Mouse (Mus musculus) MEL (cell line): ENCODE data around the gene Zfp54.
"Not testable (repeated sequence)": the region's sequence is repeated elsewhere in the genome, so short reads cannot be mapped to it uniquely, and the experiment has no call there.

ENCODE experiments used
- CTCF ChIP-seq, 3 experiments: IDR thresholded peaks in 2 of 3; conservative IDR thresholded peaks in 1 of 3; 2 replicates each; pipeline ENCODE4 v1.5.1; 2011 to 2012; ENCODE audit warnings: low read length in 3 of 3, low read depth in 2 of 3, mild to moderate bottlenecking in 2 of 3, improper control_type of control experiment in 1 of 3, inconsistent platforms in 1 of 3, mixed read lengths in 1 of 3, moderate library complexity in 1 of 3; ENCODE audit not compliant: control insufficient read depth in 1 of 3, insufficient read depth in 1 of 3, poor library complexity in 1 of 3, severe bottlenecking in 1 of 3
- E2F4 ChIP-seq: IDR thresholded peaks from 2 replicates; pipeline ENCODE4 v1.6.1; 2011; ENCODE audit warnings: low read depth, low read length, improper control_type of control experiment, borderline replicate concordance
- MAX ChIP-seq: IDR thresholded peaks from 2 replicates; pipeline ENCODE4 v1.6.1; 2011; ENCODE audit warnings: low read length, improper control_type of control experiment
- POLR2A ChIP-seq, 2 experiments: IDR thresholded peaks; 2 replicates each; pipeline ENCODE4 v1.6.1; 2011 to 2012; ENCODE audit warnings: low read length in 2 of 2, mild to moderate bottlenecking in 2 of 2, control low read depth in 1 of 2, improper control_type of control experiment in 1 of 2, low read depth in 1 of 2, moderate library complexity in 1 of 2; ENCODE audit not compliant: control insufficient read depth in 1 of 2, insufficient read depth in 1 of 2, poor library complexity in 1 of 2
- TAL1 ChIP-seq: IDR thresholded peaks from 2 replicates; pipeline ENCODE4 v1.6.1; 2012; ENCODE audit warnings: mild to moderate bottlenecking, inconsistent platforms, low read length, moderate library complexity, mixed read lengths
- ZNF384 ChIP-seq: IDR thresholded peaks from 2 replicates; pipeline ENCODE4 v1.6.1; 2012; ENCODE audit warnings: low read depth, mild to moderate bottlenecking, inconsistent platforms, low read length, improper control_type of control experiment

GRCm38 (mm10) chr17:21474729-21475128, 51.7 kb downstream of the Zfp54 start:
- not testable (repeated sequence) for TF ChIP-seq POLR2A (IDR thresholded peaks at IDR 0.05; ENCODE audit: control insufficient read depth in 1 of 2, insufficient read depth in 1 of 2, low read depth in 1 of 2, low read length in 2 of 2, poor library complexity in 1 of 2); CTCF (IDR thresholded peaks at IDR 0.05 in 2 of 3, conservative IDR thresholded peaks at IDR 0.05 in 1 of 3; ENCODE audit: control insufficient read depth in 1 of 3, insufficient read depth in 1 of 3, low read depth in 2 of 3, low read length in 3 of 3, poor library complexity in 1 of 3, severe bottlenecking in 1 of 3); ZNF384; MAX; E2F4; TAL1
